Mouse (Mus musculus): ENCODE measurements around the gene Nav1. TPM values are rescaled to one million over a fixed set of nuclear protein-coding genes. Genes with fewer than 3 reads are reported as not detected.

Gene Nav1
- polyA plus RNA-seq, 1 experiment from 2014 or later: 44.1 TPM

GRCm38 (mm10) chr1:135633478-135633877 is 26.4 kb upstream of the Nav1 start:
- no peaks in the 10 kb centered on the region for H3K36me3 ChIP-seq

GRCm38 (mm10) chr1:135632199-135632598 is 25.1 kb upstream of the Nav1 start:
- Histone ChIP-seq H3K9ac (replicated peaks) (no peak overlapping the region), H3K36me3 (no peaks in the 10 kb centered on the region), H3K4me2 (no peak overlapping the region), H3K27me3 (replicated peaks) (no peaks in the 10 kb centered on the region), H3K4me3 (replicated peaks) (no peak overlapping the region), H3K27ac (replicated peaks) (no peak overlapping the region), H3K9me3 (replicated peaks) (no peaks in the 10 kb centered on the region), H3K4me1 (peaks cover 37% of the 10 kb centered on the region)
- WGBS: 56% methylated on average over 1 of the region's 1 CpGs
- ATAC-seq (ENCODE audit: low FRiP score): no peak

More at GRCm38 (mm10) chr1:135633478-135633877, 26.4 kb upstream of the Nav1 start:
- no peak overlapping the region for H3K4me2 ChIP-seq
- WGBS: 89% methylated on average over 4 of the region's 4 CpGs
- no peak overlapping the region for H3K27ac ChIP-seq (replicated peaks)
- H3K9ac ChIP-seq (replicated peaks): no peak overlapping the region
- H3K4me1 ChIP-seq: peaks cover 44% of the 10 kb centered on the region
- ATAC-seq (ENCODE audit: low FRiP score): no peak
- no peaks in the 10 kb centered on the region for H3K9me3 ChIP-seq (replicated peaks)
- no peak overlapping the region for H3K4me3 ChIP-seq (replicated peaks)
- no peaks in the 10 kb centered on the region for H3K27me3 ChIP-seq (replicated peaks)

GRCm38 (mm10) chr1:135631515-135631914 is 24.4 kb upstream of the Nav1 start:
- Histone ChIP-seq H3K4me2 (no peak overlapping the region), H3K36me3 (no peaks in the 10 kb centered on the region), H3K9me3 (replicated peaks) (no peaks in the 10 kb centered on the region), H3K9ac (replicated peaks) (no peak overlapping the region), H3K4me1 (peaks cover 31% of the 10 kb centered on the region), H3K27me3 (replicated peaks) (no peaks in the 10 kb centered on the region), H3K27ac (replicated peaks) (0 out of 2 replicates have a peak overlapping the region, but pooled peaks have one; percentile 9), H3K4me3 (replicated peaks) (no peak overlapping the region)
- WGBS: 63% methylated on average over 8 of the region's 8 CpGs
- no peak for ATAC-seq (ENCODE audit: low FRiP score)

GRCm38 (mm10) chr1:135629846-135630245 is 22.8 kb upstream of the Nav1 start:
- no peak overlapping the region for H3K4me2 ChIP-seq
- 52% methylated on average over 5 of the region's 5 CpGs for WGBS
- H3K9ac ChIP-seq (replicated peaks): no peak overlapping the region
- no peaks in the 10 kb centered on the region for H3K36me3 ChIP-seq
- H3K4me3 ChIP-seq (replicated peaks): no peak overlapping the region
- H3K9me3 ChIP-seq (replicated peaks): no peaks in the 10 kb centered on the region
- no peak overlapping the region; the same call in 1 of the 2 replicates for H3K27ac ChIP-seq (replicated peaks)
- no peak for ATAC-seq (ENCODE audit: low FRiP score)
- H3K4me1 ChIP-seq: peaks cover 23% of the 10 kb centered on the region
- H3K27me3 ChIP-seq (replicated peaks): no peaks in the 10 kb centered on the region

GRCm38 (mm10) chr1:135626218-135626617 is 19.1 kb upstream of the Nav1 start:
- Histone ChIP-seq H3K4me1 (peaks cover 19% of the 10 kb centered on the region), H3K36me3 (no peaks in the 10 kb centered on the region), H3K4me3 (replicated peaks) (no peak overlapping the region), H3K27ac (replicated peaks) (no peak overlapping the region), H3K27me3 (replicated peaks) (no peaks in the 10 kb centered on the region), H3K4me2 (no peak overlapping the region), H3K9me3 (replicated peaks) (no peaks in the 10 kb centered on the region), H3K9ac (replicated peaks) (no peak overlapping the region)
- ATAC-seq (ENCODE audit: low FRiP score): no peak
- WGBS: 77% methylated on average over 6 of the region's 6 CpGs

GRCm38 (mm10) chr1:135625741-135626140 is 18.6 kb upstream of the Nav1 start:
- Histone ChIP-seq H3K4me2 (no peak overlapping the region), H3K4me3 (replicated peaks) (no peak overlapping the region), H3K9ac (replicated peaks) (no peak overlapping the region), H3K27me3 (replicated peaks) (no peaks in the 10 kb centered on the region), H3K4me1 (peaks cover 18% of the 10 kb centered on the region), H3K36me3 (no peaks in the 10 kb centered on the region), H3K9me3 (replicated peaks) (no peaks in the 10 kb centered on the region), H3K27ac (replicated peaks) (no peak overlapping the region)
- no peak for ATAC-seq (ENCODE audit: low FRiP score)
- WGBS: 63% methylated on average over 3 of the region's 3 CpGs

- Histone ChIP-seq H3K9ac (replicated peaks) (no peak overlapping the region), H3K36me3 (no peaks in the 10 kb centered on the region), H3K27me3 (replicated peaks) (no peaks in the 10 kb centered on the region), H3K9me3 (replicated peaks) (no peaks in the 10 kb centered on the region), H3K4me2 (no peak overlapping the region), H3K4me1 (peaks cover 16% of the 10 kb centered on the region), H3K27ac (replicated peaks) (no peak overlapping the region), H3K4me3 (replicated peaks) (no peak overlapping the region)
- 62% methylated on average over 5 of the region's 5 CpGs for WGBS
- no peak for ATAC-seq (ENCODE audit: low FRiP score)
Observed at GRCm38 (mm10) chr1:135624646-135625045, 17.6 kb upstream of the Nav1 start.

GRCm38 (mm10) chr1:135623136-135623535 is 16.0 kb upstream of the Nav1 start:
- H3K4me3 ChIP-seq (replicated peaks): no peak overlapping the region
- H3K27ac ChIP-seq (replicated peaks): no peak overlapping the region
- H3K9me3 ChIP-seq (replicated peaks): no peaks in the 10 kb centered on the region
- WGBS: 90% methylated on average over 5 of the region's 5 CpGs
- no peak overlapping the region for H3K9ac ChIP-seq (replicated peaks)
- H3K4me1 ChIP-seq: peaks cover 27% of the 10 kb centered on the region
- no peaks in the 10 kb centered on the region for H3K36me3 ChIP-seq
- H3K27me3 ChIP-seq (replicated peaks): no peaks in the 10 kb centered on the region
- H3K4me2 ChIP-seq: no peak overlapping the region
- no peak for ATAC-seq (ENCODE audit: low FRiP score)

GRCm38 (mm10) chr1:135621307-135621706 is 14.2 kb upstream of the Nav1 start:
- Histone ChIP-seq H3K4me2 (no peak overlapping the region), H3K4me1 (peaks cover 27% of the 10 kb centered on the region), H3K36me3 (no peaks in the 10 kb centered on the region), H3K4me3 (replicated peaks) (no peak overlapping the region), H3K27ac (replicated peaks) (no peak overlapping the region), H3K27me3 (replicated peaks) (no peaks in the 10 kb centered on the region), H3K9ac (replicated peaks) (no peak overlapping the region), H3K9me3 (replicated peaks) (no peaks in the 10 kb centered on the region)
- ATAC-seq (ENCODE audit: low FRiP score): no peak
- WGBS: 43% methylated on average over 3 of the region's 3 CpGs

- peaks cover 29% of the 10 kb centered on the region for H3K4me1 ChIP-seq
- H3K27ac ChIP-seq (replicated peaks): no peak overlapping the region
- H3K36me3 ChIP-seq: no peaks in the 10 kb centered on the region
- H3K4me2 ChIP-seq: no peak overlapping the region
- no peak overlapping the region for H3K9ac ChIP-seq (replicated peaks)
- H3K27me3 ChIP-seq (replicated peaks): no peaks in the 10 kb centered on the region
- WGBS: 7% methylated on average over 7 of the region's 7 CpGs
- peak; percentile 33; the same call in 1 of the 2 replicates for ATAC-seq (ENCODE audit: low FRiP score)
- H3K4me3 ChIP-seq (replicated peaks): no peak overlapping the region
- no peaks in the 10 kb centered on the region for H3K9me3 ChIP-seq (replicated peaks)
Observed at GRCm38 (mm10) chr1:135619932-135620391, 12.9 kb upstream of the Nav1 start.

- peak; percentile 23; the same call in 1 of the 2 replicates for ATAC-seq (ENCODE audit: low FRiP score)
- 0 out of 2 replicates have a peak overlapping the region, but pooled peaks have one; percentile 14 for H3K9ac ChIP-seq (replicated peaks)
- peak overlapping the region; percentile 74 for H3K27ac ChIP-seq (replicated peaks)
- peaks cover 29% of the 10 kb centered on the region for H3K4me1 ChIP-seq
- 42% methylated on average over 7 of the region's 7 CpGs for WGBS
- no peaks in the 10 kb centered on the region for H3K36me3 ChIP-seq
- H3K9me3 ChIP-seq (replicated peaks): no peaks in the 10 kb centered on the region
- H3K4me3 ChIP-seq (replicated peaks): no peak overlapping the region
- no peaks in the 10 kb centered on the region for H3K27me3 ChIP-seq (replicated peaks)
- H3K4me2 ChIP-seq: no peak overlapping the region
Observed at GRCm38 (mm10) chr1:135619130-135619529, 12.0 kb upstream of the Nav1 start.

- H3K27ac ChIP-seq (replicated peaks): no peak overlapping the region
- no peaks in the 10 kb centered on the region for H3K9me3 ChIP-seq (replicated peaks)
- no peaks in the 10 kb centered on the region for H3K27me3 ChIP-seq (replicated peaks)
- no peak overlapping the region for H3K4me3 ChIP-seq (replicated peaks)
- H3K4me1 ChIP-seq: peaks cover 29% of the 10 kb centered on the region
- H3K9ac ChIP-seq (replicated peaks): no peak overlapping the region
- ATAC-seq (ENCODE audit: low FRiP score): no peak
- 83% methylated on average over 3 of the region's 3 CpGs for WGBS
- no peak overlapping the region for H3K4me2 ChIP-seq
- no peaks in the 10 kb centered on the region for H3K36me3 ChIP-seq
Observed at GRCm38 (mm10) chr1:135617344-135617743, 10.2 kb upstream of the Nav1 start.
